Mouse (Mus musculus): ENCODE measurements around the gene Il2rg.
A peak's percentile ranks its signal among the peaks of the same experiment; 100 is the strongest.

Gene Il2rg

GRCm38 (mm10) chrX:101268025-101268754 lies at the start of gene Il2rg:
TSS of gene Il2rg (minus strand) at chrX:101268255.
- peak; percentile 60 to 68 for DNase-seq (ENCODE audit: low read depth in 2 of 2, low spot score in 2 of 2)

GRCm38 (mm10) chrX:101313625-101314359 lies 45.7 kb upstream of the Il2rg start:
- DNase-seq (ENCODE audit: low read depth in 2 of 2, low spot score in 2 of 2) = no peak

GRCm38 (mm10) chrX:101309299-101309698 lies 41.2 kb upstream of the Il2rg start:
- no peak for DNase-seq (ENCODE audit: low read depth in 2 of 2, low spot score in 2 of 2)

- DNase-seq (ENCODE audit: low read depth in 2 of 2, low spot score in 2 of 2) = no peak
Measured at GRCm38 (mm10) chrX:101304646-101305045, 36.6 kb upstream of the Il2rg start.

GRCm38 (mm10) chrX:101301654-101302053 lies 33.6 kb upstream of the Il2rg start:
- DNase-seq (ENCODE audit: low read depth in 2 of 2, low spot score in 2 of 2) = no peak

- DNase-seq (ENCODE audit: low read depth in 2 of 2, low spot score in 2 of 2) = no peak
Measured at GRCm38 (mm10) chrX:101300427-101301030, 32.5 kb upstream of the Il2rg start.

GRCm38 (mm10) chrX:101299473-101300426 lies 31.7 kb upstream of the Il2rg start:
- DNase-seq (ENCODE audit: low read depth in 2 of 2, low spot score in 2 of 2) = no peak

- no peak for DNase-seq (ENCODE audit: low read depth in 2 of 2, low spot score in 2 of 2)
Measured at GRCm38 (mm10) chrX:101299055-101299454, 31.0 kb upstream of the Il2rg start, which contains the start of gene Nlgn3. TSS of gene Nlgn3 (plus strand) at chrX:101299168.

- DNase-seq (ENCODE audit: low read depth in 2 of 2, low spot score in 2 of 2) = no peak
Measured at GRCm38 (mm10) chrX:101290111-101290510, 22.1 kb upstream of the Il2rg start.

- no peak for DNase-seq (ENCODE audit: low read depth in 2 of 2, low spot score in 2 of 2)
Measured at GRCm38 (mm10) chrX:101289037-101289436, 21.0 kb upstream of the Il2rg start.

- no peak for DNase-seq (ENCODE audit: low read depth in 2 of 2, low spot score in 2 of 2)
Measured at GRCm38 (mm10) chrX:101288432-101288831, 20.4 kb upstream of the Il2rg start.

- no peak for DNase-seq (ENCODE audit: low read depth in 2 of 2, low spot score in 2 of 2)
Measured at GRCm38 (mm10) chrX:101287543-101287942, 19.5 kb upstream of the Il2rg start.

- no peak for DNase-seq (ENCODE audit: low read depth in 2 of 2, low spot score in 2 of 2)
Measured at GRCm38 (mm10) chrX:101285953-101286670, 18.1 kb upstream of the Il2rg start.

- peak; percentile 54 to 63 for DNase-seq (ENCODE audit: low read depth in 2 of 2, low spot score in 2 of 2)
Measured at GRCm38 (mm10) chrX:101285534-101285933, 17.5 kb upstream of the Il2rg start.

- no peak for DNase-seq (ENCODE audit: low read depth in 2 of 2, low spot score in 2 of 2)
Measured at GRCm38 (mm10) chrX:101282813-101283212, 14.8 kb upstream of the Il2rg start.

- DNase-seq (ENCODE audit: low read depth in 2 of 2, low spot score in 2 of 2) = peak; percentile 73 to 77
Measured at GRCm38 (mm10) chrX:101273875-101274738, 6.1 kb upstream of the Il2rg start, which contains the start of gene Med12. TSS of gene Med12 (plus strand) at chrX:101274030.

- DNase-seq (ENCODE audit: low read depth in 2 of 2, low spot score in 2 of 2) = peak in 1 of 2 experiments; percentile 26
Measured at GRCm38 (mm10) chrX:101273410-101273809, 5.4 kb upstream of the Il2rg start.

- DNase-seq (ENCODE audit: low read depth in 2 of 2, low spot score in 2 of 2) = no peak
Measured at GRCm38 (mm10) chrX:101268755-101269124, 685 bp upstream of the Il2rg start, which contains the start of gene Gm20489. TSS of gene Gm20489 (minus strand) at chrX:101269023.

- no peak for DNase-seq (ENCODE audit: low read depth in 2 of 2, low spot score in 2 of 2)
Measured at GRCm38 (mm10) chrX:101266631-101267030, 1.4 kb downstream of the Il2rg start.
